Mouse (Mus musculus) stomach, postnatal 0 days (tissue): ENCODE measurements around the gene Cyb5rl.

ENCODE experiments used
- CTCF ChIP-seq: IDR thresholded peaks from 2 replicates; pipeline ENCODE4 v1.5.1; 2016; ENCODE audit warnings: antibody characterized with exemption, low read depth, mild to moderate bottlenecking, moderate library complexity
- EP300 ChIP-seq: optimal IDR thresholded peaks from 2 replicates; pipeline ENCODE3; 2016; ENCODE audit warnings: antibody characterized with exemption

GRCm38 (mm10) chr4:107098791-107099525 lies 32.2 kb downstream of the Cyb5rl start:
- TF ChIP-seq CTCF (no peak), EP300 (no peak)
